Comparison of ENCODE assay signal across 32 mouse cellular contexts in the genomic region with DNA sequence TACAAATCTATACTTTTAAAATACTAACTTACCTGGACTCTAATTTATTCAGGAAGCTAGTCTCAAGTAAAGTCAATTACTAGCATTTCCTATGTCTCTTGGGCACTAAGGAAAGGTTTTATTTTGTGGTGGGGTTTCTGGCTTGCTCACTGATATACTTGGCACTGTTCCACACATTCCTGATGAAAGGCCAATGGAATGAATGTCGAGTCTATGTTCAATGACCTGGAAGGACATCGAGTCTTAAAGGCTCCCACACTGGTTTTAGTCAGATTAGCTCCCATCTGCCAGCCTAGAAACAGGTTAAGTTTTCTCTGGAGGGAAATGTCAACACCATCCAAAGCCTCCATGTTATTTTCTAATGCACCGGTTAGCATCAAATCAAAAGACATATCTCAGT.
DNase-seq lines count a peak whose midpoint lies in the region; ATAC-seq and TF ChIP-seq lines count a peak whose summit lies in the region.
"Had no signal": no experiment of that assay in that cellular context is flagged by ENCODE, and none has a peak within 500 bp of the region (broad histone marks: within the 10 kb centered on the region; RNA-seq: fewer than 3 reads in every experiment).

No protein-coding gene starts in this region.

- ATAC-seq in hindbrain, postnatal 0 days: no peak
- no peak for ATAC-seq in hindbrain, embryonic 14.5 days (ENCODE audit: low FRiP score)
- ATAC-seq in midbrain, postnatal 0 days (ENCODE audit: low FRiP score): no peak
- ATAC-seq: forebrain, embryonic 13.5 days; inflammation-experienced regulatory T-cells, adult 6 months; midbrain, embryonic 13.5 days had no signal

- H3K9ac ChIP-seq in hindbrain, postnatal 0 days (replicated peaks; ENCODE audit: low read length): no peak overlapping the region
- no peak overlapping the region for H3K9ac ChIP-seq in hindbrain, embryonic 14.5 days
- no peak overlapping the region for H3K9ac ChIP-seq in midbrain, postnatal 0 days (replicated peaks; ENCODE audit: low read length, poor library complexity, severe bottlenecking)
- H3K9ac ChIP-seq: embryonic facial prominence, embryonic 15.5 days; forebrain, embryonic 13.5 days; heart, embryonic 12.5 days; hindbrain, embryonic 13.5 days; limb, embryonic 13.5 days; midbrain, embryonic 13.5 days had no signal

- 38% methylated on average over 3 of the region's 3 CpGs for WGBS in hindbrain, postnatal 0 days
- WGBS in hindbrain, embryonic 14.5 days: 59% methylated on average over 3 of the region's 3 CpGs
- 65% methylated on average over 3 of the region's 3 CpGs for WGBS in midbrain, postnatal 0 days
- WGBS in midbrain, embryonic 10.5 days: 77% methylated on average over 3 of the region's 3 CpGs

- no peak for TF ChIP-seq CTCF in hindbrain, postnatal 0 days (IDR thresholded peaks at IDR 0.05; ENCODE audit: low read depth)
- no peak for TF ChIP-seq CTCF in midbrain, postnatal 0 days (IDR thresholded peaks at IDR 0.05)
- no peak for TF ChIP-seq CTCF in brain, embryonic 14.5 days (IDR thresholded peaks at IDR 0.05; ENCODE audit: borderline replicate concordance, extremely low read depth, insufficient read depth, insufficient read length)

- H3K9me3 ChIP-seq in hindbrain, postnatal 0 days (ENCODE audit: low read length): 0 out of 2 replicates have a peak, but pooled peaks cover 2% of the 10 kb centered on the region
- H3K9me3 ChIP-seq in hindbrain, embryonic 14.5 days (ENCODE audit: control insufficient read depth, low read length): 0 out of 2 replicates have a peak, but pooled peaks cover 4% of the 10 kb centered on the region
- H3K9me3 ChIP-seq in midbrain, postnatal 0 days (ENCODE audit: low read length): peaks cover 4% of the 10 kb centered on the region; the same call in 1 of the 2 replicates
- no peaks in the 10 kb centered on the region for H3K9me3 ChIP-seq in midbrain, embryonic 10.5 days (replicated peaks)
- H3K9me3 ChIP-seq: hindbrain, embryonic 13.5 days; limb, embryonic 13.5 days had no signal

- TF ChIP-seq POLR2A in brain, embryonic 14.5 days (IDR thresholded peaks at IDR 0.05; ENCODE audit: borderline replicate concordance, extremely low read depth, insufficient read depth, insufficient read length, poor library complexity, severe bottlenecking): no peak

- no peak overlapping the region for H3K4me2 ChIP-seq in hindbrain, postnatal 0 days (ENCODE audit: low read depth, low read length)
- H3K4me2 ChIP-seq in hindbrain, embryonic 14.5 days (replicated peaks): no peak overlapping the region
- H3K4me2 ChIP-seq in midbrain, postnatal 0 days (ENCODE audit: low read depth, low read length, poor library complexity, severe bottlenecking): no peak overlapping the region
- H3K4me2 ChIP-seq: embryonic facial prominence, embryonic 15.5 days; forebrain, embryonic 13.5 days; heart, embryonic 12.5 days; hindbrain, embryonic 13.5 days; limb, embryonic 13.5 days; liver, embryonic 11.5 days; midbrain, embryonic 13.5 days had no signal

- H3K4me1 ChIP-seq in hindbrain, postnatal 0 days (ENCODE audit: insufficient read depth, low read length): 0 out of 2 replicates have a peak, but pooled peaks cover 4% of the 10 kb centered on the region
- H3K4me1 ChIP-seq in hindbrain, embryonic 14.5 days (replicated peaks; ENCODE audit: control insufficient read depth, insufficient read depth, low read length): no peaks in the 10 kb centered on the region
- no peaks in the 10 kb centered on the region for H3K4me1 ChIP-seq in midbrain, postnatal 0 days (ENCODE audit: insufficient read depth, low read length)
- peaks cover 5% of the 10 kb centered on the region for H3K4me1 ChIP-seq in midbrain, embryonic 10.5 days
- H3K4me1 ChIP-seq: embryonic facial prominence, embryonic 15.5 days; limb, embryonic 13.5 days had no signal

- H3K27ac ChIP-seq in hindbrain, postnatal 0 days: no peak overlapping the region
- H3K27ac ChIP-seq in hindbrain, embryonic 14.5 days: no peak overlapping the region
- H3K27ac ChIP-seq in midbrain, postnatal 0 days (ENCODE audit: low read depth, low read length): no peak overlapping the region
- no peak overlapping the region for H3K27ac ChIP-seq in midbrain, embryonic 10.5 days (replicated peaks)
- H3K27ac ChIP-seq: embryonic facial prominence, embryonic 15.5 days; forebrain, embryonic 13.5 days; gastrocnemius, adult 2 months; hindbrain, embryonic 13.5 days; layer of hippocampus, adult 2 months; limb, embryonic 13.5 days; midbrain, embryonic 13.5 days; stomach, postnatal 0 days had no signal

- H3K4me3 ChIP-seq in hindbrain, postnatal 0 days (ENCODE audit: low read length): no peak overlapping the region
- no peak overlapping the region for H3K4me3 ChIP-seq in hindbrain, embryonic 14.5 days (replicated peaks; ENCODE audit: low read length)
- no peak overlapping the region for H3K4me3 ChIP-seq in midbrain, postnatal 0 days (ENCODE audit: low read depth, low read length)
- H3K4me3 ChIP-seq in midbrain, embryonic 10.5 days: no peak overlapping the region
- H3K4me3 ChIP-seq: embryonic facial prominence, embryonic 15.5 days; forebrain, embryonic 13.5 days; gastrocnemius, adult 2 months; heart, embryonic 12.5 days; hindbrain, embryonic 13.5 days; layer of hippocampus, adult 2 months; limb, embryonic 13.5 days; megakaryocyte, embryonic 14.5 days; midbrain, embryonic 13.5 days had no signal

- peak; percentile 19 for DNase-seq in hindbrain, postnatal 0 days (ENCODE audit: low spot score)
- no peak for DNase-seq in hindbrain, embryonic 14.5 days (ENCODE audit: low spot score)
- peak; percentile 13 for DNase-seq in midbrain, postnatal 0 days (ENCODE audit: low spot score)
- DNase-seq in midbrain, embryonic 10.5 days (ENCODE audit: low spot score): no peak
- DNase-seq in brain, embryonic 14.5 days (ENCODE audit: low read depth): peak; percentile 37
- DNase-seq in adrenal gland, adult 2 months: no peak
- DNase-seq in cerebellum, adult 11-12 months: no peak
- DNase-seq: adrenal gland, adult 8-10 months; cerebellum, adult 9-10 months; gastrocnemius, adult 2 months; gastrocnemius, postnatal 36 days; heart, adult 18-20 months; heart, postnatal 4 days; kidney, adult 2 months; kidney, postnatal 10 days; lung, postnatal 4 days; right cerebral cortex, adult 18-20 months; spleen, adult 18-20 months; thymus, adult 18-20 months; thymus, postnatal 25 days had no signal

- no peaks in the 10 kb centered on the region for H3K36me3 ChIP-seq in hindbrain, postnatal 0 days (ENCODE audit: insufficient read depth, low read length)
- no peaks in the 10 kb centered on the region for H3K36me3 ChIP-seq in hindbrain, embryonic 14.5 days (replicated peaks; ENCODE audit: control insufficient read depth, insufficient read depth)
- H3K36me3 ChIP-seq in midbrain, postnatal 0 days (ENCODE audit: insufficient read depth, low read length): no peaks in the 10 kb centered on the region
- H3K36me3 ChIP-seq in midbrain, embryonic 10.5 days: no peaks in the 10 kb centered on the region
- H3K36me3 ChIP-seq: embryonic facial prominence, embryonic 15.5 days; heart, embryonic 12.5 days; limb, embryonic 13.5 days had no signal

- H3K27me3 ChIP-seq in hindbrain, postnatal 0 days (ENCODE audit: insufficient read depth, low read length): no peaks in the 10 kb centered on the region
- no peaks in the 10 kb centered on the region for H3K27me3 ChIP-seq in hindbrain, embryonic 14.5 days (ENCODE audit: control insufficient read depth, insufficient read depth, low read length)
- no peaks in the 10 kb centered on the region for H3K27me3 ChIP-seq in midbrain, postnatal 0 days (ENCODE audit: insufficient read depth, low read length)
- H3K27me3 ChIP-seq in midbrain, embryonic 10.5 days (ENCODE audit: low read depth, poor library complexity, severe bottlenecking): no peaks in the 10 kb centered on the region
- H3K27me3 ChIP-seq: CH12.LX; embryonic facial prominence, embryonic 15.5 days; forebrain, embryonic 13.5 days; heart, embryonic 12.5 days; hindbrain, embryonic 13.5 days; limb, embryonic 13.5 days; megakaryocyte, embryonic 14.5 days; midbrain, embryonic 13.5 days had no signal

Comparison
In these comparisons a context has a peak if more than half of its experiments do, and no peak if none do; other contexts are left out.
1. DNase-seq: peak in hindbrain, postnatal 0 days (single experiment), midbrain, postnatal 0 days (single experiment) and brain, embryonic 14.5 days (single experiment); none in hindbrain, embryonic 14.5 days (single experiment), midbrain, embryonic 10.5 days (single experiment), adrenal gland, adult 2 months (single experiment) and cerebellum, adult 11-12 months (single experiment).